Mouse (Mus musculus) layer of hippocampus, adult 9-10 months (tissue): Measurements from ENCODE around the gene Btbd9.

Experiments used
- DNase-seq: peaks from one replicate; pipeline ENCODE4 v3.0.0; 2022; ENCODE audit warnings: low spot score

Btbd9 gene

DNA sequence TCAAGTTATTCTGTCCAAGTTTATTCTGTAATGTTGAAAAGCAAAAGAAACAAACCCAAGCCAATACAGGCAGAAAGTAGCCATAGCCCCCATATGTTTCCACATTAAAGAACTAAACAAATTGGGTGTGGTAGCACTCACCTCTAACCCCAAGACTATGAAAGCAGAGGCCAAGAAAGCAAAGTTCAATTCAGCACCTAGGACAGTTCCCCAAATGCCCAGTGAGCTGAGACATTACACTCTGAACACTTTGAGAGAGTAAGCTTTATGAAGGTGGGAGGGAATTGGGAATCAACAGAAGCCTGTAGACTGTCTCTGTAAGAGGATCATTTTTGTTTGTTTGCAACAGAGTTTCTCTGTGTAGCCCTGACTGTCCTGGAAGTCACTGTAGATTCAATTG is 186.6 kb downstream of the Btbd9 start:
- no peak for DNase-seq

DNA sequence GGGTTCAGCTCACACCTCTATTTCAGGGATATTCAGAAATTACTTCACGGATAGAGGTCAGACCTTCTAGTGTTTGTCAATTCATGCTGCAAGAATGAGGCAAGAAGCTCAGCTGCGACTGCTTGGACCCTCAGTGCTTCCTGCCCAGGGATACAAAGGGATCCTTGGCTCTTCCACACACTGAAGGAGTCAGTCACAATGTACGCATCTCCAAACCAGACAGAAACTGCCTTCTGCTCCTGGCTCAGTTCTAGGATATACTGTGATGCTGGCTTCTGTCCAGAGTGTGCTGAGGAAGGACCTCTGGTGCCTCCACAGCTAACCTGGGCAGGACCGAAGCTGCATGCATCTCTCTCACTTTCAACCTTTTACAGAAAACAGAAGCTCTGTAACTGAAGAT is 187.5 kb downstream of the Btbd9 start:
- DNase-seq = no peak

DNA sequence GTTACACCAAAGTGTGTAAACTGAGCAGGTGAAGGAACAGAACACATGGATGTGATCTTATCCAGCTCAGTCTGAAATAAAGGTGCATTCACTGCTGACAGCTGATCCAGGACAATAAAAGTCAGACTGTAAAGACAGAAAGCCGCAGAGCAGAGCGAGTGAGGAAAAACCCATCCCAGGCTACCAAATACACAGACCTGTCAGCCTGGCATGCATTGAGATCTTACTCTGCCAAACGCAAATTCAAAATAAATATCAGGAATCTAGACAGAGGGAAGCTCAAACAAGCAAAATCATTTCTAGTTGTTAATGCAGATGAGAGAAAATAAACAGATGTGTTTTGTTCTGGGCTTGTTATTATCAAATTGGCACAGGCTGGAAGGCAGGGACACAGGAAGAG is 187.9 kb downstream of the Btbd9 start:
- DNase-seq = no peak

DNA sequence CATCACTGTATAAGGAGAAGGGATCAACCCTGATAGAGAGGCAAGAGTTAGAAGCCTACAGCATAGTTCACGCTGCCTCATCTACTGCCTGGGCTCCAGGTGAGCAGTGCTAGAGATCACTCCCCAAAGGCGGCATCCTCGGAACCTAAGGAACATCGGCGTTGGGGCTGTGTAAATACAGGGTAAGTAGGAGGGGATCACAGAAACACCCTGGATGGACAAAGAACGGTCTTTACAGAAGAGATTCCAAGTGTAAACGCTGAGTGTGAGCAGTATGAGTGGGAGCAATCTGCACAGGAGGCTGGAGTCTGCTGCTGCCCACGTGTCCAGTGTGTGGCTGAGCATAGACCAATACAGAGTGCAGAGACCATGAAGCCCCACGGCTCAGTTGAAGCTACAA is 190.0 kb downstream of the Btbd9 start:
- no peak for DNase-seq

DNA sequence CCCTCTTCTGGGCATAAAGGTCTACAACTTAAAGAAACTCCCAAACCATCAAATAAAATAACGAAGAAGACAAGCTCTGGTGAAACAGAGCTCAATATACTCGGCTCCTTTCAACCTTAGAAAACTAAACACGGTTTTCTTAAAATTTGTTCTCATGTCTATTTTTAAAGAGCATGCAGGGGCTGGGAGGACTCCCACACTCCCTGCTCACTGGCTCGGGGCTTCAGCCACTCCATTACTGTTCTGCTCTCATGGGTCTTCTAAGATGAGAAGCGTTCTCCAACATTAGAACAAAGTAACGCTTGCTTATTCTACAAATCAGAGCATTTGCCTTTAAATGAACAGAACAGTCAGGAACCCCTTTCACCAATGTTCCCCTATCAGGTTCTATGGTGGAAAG is 192.6 kb downstream of the Btbd9 start:
- no peak for DNase-seq

DNA sequence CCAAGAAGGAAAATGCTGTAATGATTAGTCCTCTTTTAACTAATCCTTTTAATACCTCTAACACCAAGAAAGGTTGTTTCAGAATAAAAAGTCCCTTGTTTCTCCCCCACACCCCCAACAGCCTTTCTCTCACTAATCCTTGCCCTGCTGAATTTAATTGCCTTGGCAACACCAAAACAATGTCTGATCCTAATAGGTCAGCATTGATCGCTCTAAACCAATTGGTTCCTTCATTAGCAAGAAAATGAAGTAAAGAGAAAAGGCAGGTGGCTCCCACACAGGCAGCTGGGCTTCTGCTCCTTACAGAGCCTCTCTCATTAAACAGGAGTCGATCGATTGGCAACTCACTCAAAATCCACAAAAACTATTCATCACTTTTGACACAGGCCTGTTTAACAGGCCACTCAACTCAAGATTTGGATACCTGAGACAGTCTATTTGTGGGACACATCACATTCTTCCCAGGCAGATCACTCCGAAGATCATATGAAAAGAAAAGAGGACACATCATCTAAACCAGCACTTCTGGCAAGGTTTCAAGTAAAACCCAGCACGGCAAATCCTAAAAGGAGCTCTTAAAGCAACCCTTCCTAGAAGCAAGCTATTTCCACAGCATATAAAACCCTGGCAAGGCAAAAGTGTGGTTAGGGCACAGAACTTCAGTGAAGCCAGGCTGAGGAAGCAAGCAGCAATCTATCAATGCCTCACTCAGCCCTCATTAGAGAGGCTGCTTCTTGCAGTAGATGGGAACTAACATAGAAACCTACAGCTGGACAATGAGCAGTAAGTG is 197.9 kb downstream of the Btbd9 start:
- no peak for DNase-seq

DNA sequence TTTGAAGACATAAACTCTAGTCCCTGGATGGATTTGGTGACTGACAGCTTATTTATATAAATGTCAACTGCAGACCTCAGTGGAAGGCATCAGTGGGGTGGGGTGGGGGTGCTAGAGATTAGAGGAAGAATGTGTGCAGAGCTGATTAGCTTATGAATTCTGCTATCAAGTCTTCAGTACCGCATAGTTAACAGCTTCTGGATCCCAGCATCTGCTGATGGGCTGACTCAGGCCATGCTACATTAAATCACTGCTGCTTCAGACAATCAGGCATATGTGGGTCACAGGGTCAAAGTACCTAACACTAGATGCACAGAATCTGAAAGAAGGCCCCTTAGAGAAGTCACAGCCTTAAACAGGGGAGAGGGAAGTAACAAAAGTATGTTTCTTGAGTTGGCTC is 198.5 kb downstream of the Btbd9 start:
- DNase-seq = no peak

DNA sequence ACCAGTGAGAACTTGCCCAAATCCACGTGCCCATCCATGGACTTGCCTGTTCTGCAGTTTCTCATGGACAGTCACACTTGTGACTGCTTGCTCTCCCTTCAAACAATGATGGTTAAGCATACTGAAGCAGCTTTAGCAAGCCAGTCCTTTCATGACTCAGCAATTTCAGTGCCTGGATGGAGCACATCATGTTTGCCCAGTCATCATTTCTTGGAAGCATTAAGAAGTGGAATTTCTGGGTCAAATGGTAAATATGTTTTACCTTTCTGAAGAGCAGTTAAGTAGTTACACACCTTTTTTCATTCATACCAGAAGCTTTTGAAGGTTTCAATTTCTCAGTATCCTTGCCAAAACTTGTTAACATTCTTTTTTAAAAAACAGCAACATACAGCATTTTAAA is 201.2 kb downstream of the Btbd9 start:
- DNase-seq = no peak

DNA sequence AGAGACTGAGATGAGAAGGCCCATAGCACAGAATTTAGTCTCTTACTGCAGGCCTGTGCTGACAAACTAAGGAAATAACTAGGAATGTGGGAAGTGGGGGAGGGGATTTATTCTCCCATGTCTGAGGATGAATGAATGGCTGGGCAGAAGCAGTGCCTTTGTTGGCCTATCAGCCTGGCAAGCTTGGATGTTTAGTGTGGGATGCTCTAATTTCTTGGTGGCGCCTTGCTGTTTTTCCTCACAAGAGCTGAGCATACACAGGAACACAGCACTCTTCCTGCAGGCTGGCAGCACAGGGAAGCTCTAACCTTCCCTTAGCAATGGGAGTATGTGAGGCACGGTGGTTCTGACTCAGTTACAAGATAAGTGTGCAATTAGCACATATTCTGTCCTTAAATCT is 207.7 kb downstream of the Btbd9 start:
- no peak for DNase-seq

DNA sequence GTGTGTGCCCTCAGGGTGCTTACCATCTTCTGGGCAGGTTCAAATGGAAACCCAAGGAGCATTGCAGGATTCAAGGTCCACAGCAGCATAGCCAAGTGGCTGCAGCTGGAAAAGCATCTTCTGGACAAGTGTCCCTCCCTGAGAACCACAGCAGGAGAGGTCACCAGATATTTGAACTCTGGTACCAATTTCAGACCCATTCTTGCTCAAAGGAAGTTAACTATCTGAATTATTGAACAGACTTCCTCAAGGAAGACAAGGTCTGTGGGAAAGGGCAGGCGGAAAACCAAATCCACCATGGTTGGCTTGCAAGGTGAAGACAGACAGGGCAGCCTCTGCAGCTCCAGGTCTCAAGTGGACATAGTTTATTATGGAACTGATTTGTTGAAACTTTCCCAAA is 211.6 kb downstream of the Btbd9 start:
- DNase-seq = no peak

DNA sequence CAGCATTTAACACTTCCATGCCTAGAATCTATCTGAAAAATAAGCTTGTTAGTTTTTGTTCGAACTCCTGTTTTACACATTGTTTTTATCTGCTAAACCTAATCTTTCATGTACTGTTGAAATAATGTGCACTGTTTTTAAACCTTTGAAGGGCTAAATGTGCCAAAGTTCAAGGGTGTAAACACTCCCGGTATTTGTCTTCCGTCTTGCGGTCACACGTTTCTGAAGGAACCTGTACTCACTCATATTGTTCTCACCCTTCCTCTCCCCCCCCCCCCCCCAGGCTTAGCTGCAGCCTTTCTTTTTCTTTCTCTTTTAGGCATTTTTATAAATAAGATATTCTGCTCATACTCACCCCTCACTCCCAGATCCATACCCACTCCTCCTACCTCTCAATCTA is 212.9 kb downstream of the Btbd9 start:
- DNase-seq = no peak

DNA sequence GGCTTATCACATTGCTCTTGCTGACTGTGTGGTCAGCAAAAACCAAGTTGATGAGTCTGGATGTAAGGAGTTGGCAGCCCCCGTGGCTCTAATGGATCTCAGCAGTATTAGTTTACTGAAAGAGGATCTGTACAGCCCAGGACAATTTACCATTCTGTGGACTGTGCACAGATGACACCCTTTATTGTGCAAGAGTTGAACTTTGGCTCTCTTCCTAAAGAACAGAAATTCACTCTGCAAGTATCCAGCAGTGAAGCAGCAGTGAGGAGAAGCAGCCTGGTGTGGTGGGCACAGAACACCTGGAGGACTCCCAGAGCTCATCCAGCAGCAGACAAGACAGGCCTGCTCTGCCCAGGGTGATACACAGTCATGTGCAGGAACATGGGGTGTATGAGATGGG is 215.6 kb downstream of the Btbd9 start:
- no peak for DNase-seq

DNA sequence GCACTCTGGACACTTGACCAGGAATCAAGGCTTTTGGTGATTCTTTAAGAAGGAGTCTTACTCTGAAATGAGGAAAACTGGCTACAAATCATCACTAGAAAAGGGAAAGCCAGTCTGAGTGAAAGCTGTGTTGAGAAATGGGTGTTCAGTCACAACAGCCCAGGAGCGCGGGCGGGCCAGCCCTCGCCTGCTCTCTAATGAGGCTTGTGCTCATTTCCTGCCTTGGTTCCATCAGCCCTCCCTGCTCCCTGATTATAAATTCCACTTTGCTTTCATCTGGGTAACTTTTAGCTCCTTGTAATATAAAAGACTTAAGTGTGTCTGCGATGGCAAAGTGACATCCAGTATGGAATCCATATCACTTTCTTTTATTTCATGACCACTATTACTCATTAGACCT is 216.9 kb downstream of the Btbd9 start:
- no peak for DNase-seq

DNA sequence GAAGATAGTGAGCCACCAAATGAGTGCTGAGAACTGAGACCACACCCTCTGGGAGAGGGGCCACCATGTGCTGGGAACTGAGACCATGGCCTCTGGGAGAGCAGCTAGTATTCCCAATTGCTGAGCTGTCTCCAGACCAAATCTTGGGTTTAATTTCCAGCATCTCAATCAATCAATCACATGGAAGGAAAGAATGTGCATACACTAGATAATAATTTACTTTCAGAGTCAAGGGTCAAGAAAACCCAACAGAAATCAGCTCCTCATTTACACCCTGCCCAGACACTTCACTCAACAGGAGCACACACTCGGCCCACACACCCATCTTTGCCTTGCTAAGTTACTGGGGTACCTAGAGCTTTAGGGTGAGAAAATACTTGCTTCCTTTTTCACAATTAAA is 220.9 kb downstream of the Btbd9 start:
- no peak for DNase-seq

DNA sequence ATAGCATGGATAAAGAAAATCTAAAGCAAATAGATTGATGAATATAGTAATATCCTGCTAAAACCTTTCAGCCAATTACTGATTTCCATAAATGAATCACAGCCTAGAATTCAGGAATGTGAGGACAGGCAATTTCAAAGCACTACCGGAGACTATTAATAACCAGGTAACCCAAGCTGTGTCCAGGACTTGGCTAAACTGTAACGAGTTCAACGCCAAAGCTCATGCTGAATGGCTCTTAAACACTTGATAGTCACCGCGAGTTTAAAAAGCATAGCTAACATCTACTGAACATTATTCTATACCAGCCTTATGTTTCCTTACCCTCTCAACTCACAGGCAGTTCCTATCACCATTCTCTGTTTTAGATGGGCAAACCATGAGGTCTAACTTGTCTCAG is 221.9 kb downstream of the Btbd9 start:
- no peak for DNase-seq

DNA sequence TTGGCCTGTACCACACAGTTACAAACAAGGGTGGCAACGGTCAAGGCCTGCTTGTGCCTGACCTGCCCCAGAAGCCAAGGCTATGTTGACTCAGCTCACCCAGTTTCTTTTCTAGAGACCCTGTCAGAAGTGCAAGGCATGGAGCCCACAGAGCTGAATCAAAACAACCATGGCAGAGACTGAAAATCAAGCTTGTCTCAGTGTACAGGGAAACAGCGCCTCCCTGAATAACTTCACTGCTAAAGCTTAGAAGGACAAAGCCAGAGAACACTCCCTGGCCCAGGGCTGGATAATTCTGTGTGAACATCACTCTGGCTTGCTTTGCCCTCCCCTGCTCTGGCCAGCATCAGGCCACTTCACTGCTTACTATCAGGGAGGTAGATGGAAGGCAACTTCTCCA is 228.3 kb downstream of the Btbd9 start:
- no peak for DNase-seq

DNA sequence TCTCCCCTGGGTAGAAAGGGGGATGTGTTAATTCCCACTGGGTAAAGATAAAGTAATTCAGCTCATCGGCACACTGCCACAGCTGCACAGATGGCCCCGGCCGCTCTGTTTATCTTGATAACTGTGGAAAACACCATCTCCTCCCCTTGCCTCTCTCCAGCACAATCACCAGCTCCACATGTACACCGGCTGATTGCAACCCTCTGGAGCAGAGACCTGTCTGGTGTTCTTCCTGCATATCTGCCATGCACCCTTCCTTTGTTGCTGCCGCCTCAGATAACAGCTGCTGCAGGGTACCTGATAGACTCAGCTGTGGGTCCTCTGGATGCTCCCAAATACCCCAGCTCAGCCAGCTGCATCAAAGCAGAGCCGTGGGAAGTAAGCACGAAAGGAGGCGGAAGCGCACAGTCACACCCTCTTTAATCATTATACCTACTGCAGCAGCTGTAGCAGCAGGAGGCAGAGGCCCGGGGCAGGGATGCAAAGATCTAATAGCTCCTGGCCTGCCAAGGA is 229.1 kb downstream of the Btbd9 start:
- DNase-seq = no peak

DNA sequence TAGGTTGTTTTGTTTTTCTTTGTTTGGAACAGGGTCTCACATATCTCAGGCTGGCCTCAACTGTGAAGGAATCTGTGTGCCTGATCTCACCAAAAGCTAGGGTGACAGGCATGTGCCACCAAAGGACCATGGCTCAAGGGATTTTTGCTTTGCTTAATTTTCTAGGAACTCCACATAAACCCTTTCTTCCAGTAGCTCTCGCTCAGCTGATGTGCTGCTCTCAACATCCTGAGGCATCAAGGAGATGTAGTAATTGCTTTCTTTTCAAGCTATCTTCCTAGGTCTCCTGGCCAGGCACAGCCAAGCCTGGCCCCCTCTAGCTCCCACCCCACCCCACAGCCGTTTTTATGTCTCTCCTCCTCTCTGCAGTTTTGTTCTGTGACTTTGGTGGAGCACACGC is 231.3 kb downstream of the Btbd9 start:
- DNase-seq = no peak

DNA sequence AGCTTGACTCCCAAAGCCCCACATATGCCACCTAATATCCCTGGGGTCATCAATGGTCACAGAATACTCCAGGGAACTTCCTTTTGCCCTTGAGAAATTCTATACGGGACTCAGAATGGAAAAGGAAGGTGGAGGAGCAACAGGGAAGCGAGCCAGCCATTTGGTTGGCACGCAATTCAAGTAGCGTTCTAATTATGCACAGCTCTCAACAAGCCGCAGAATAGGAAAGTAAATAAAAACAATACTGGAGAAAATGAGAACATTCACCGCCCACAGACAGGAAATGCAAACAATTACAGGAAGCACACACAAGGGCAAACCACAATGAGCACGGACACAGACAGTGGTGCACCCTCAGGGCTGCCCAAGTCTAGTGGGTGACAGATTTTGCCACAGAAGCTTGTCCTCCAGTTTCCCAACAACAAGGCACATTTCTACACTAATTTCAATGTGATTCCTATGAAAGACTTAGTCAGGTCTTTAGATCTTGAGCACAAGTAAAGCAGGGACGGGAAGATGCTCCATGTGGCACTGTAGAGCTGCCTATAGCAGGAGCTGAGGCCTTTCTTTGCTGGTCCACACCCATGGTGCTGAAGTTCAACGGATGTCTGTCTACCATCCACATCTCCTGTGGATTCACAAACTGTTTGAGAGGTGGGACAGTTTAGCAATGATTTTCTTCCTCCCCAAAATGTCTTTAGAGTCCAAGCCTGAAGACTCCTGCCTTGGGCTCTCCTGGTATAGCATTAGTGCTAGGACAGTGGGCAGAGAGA is 232.4 kb downstream of the Btbd9 start:
- no peak for DNase-seq

DNA sequence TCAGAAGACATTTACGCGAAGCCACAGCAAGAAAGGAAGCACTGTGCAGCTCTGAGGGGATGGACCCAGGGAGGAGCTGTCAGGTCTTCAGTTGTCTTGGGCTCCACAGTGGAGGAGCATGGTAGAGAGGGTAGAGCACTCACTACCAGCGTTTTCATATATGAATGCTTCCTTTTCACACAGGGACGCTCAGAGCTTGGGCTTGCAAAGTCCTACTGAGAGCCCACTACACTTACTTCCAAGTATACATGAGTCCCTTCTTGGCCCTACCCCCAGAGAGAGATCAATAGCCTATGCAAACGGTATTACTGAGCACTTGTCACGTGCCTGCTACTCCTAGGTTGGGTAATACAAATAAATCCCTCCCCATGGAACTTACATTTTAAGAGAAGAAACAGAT is 234.7 kb downstream of the Btbd9 start:
- DNase-seq = no peak

DNA sequence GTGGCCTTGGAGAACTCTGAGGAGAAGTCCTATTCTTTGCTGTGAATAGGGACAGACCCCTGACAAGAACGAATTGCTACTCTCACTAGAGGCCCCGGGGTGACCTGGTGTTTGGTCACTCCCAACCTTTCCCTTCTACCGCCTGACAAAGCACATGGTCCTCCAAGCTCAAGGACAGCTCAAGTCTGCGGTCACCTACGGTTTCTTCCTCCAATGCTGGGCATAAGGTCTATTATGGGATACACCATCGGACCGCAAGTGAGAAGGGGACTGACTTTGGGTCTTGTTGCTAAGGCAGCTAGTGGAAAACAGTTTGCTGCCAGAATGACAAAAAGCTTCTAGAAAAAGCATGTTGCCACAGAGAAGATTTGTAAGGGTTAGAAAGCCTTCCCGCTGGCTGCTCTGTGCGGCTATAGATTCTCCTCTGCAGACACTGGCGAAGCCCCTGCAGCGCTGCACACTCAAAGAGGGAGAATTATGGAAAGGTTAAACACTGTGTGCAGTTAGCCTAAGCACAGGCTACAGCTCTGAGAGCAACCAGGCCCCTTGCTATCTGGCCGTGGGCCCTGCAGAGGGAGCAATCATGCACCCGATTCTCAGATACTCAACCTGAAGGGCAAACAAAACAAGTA is 235.7 kb downstream of the Btbd9 start:
- DNase-seq = no peak

DNA sequence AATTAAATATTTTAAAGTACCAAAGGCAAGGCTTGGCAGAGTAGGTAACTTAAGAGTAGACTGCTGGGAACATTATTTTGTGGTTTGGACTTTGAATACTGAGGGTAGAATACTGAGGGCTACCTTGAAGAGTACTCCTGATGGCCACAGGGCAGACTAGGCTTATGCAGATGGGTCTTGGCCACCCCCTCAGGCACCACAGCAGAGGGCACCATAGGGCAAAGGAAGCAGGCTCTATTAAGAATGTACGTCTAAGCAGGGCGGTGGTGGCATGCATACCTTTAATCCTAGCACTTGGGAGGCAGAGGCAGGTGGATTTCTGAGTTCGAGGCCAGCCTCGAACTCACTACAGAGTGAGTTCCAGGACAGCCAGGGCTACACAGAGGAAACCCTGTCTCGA is 237.0 kb downstream of the Btbd9 start:
- no peak for DNase-seq

DNA sequence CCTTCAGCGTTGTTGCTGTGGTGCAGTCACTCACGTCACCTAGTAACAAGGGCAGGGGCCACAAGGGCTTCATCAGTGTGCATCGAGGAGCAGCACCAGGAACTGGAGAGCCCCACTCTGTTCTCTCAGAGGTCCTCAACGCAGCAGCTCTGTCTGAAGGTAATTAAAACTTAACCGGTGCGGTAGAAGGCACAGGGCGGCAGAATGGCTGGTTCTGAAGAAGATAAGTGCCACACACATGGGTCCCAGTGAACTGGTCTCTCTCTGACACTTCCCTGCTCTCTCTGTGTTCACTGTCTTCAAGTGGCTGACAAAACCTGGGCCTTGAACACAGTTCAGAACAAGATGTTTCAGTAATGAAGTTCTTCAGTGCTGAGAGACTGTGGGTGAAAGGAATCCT is 239.5 kb downstream of the Btbd9 start:
- no peak for DNase-seq
